Mouse (Mus musculus) MEL (cell line): ENCODE measurements around the gene S100a4. TPM values are rescaled to one million over a fixed set of nuclear protein-coding genes. Genes with fewer than 3 reads are reported as not detected.

Source experiments
- DNase-seq: peaks from one replicate; pipeline ENCODE4 v3.0.0; 2011; ENCODE audit warnings: low read depth, low spot score
- H3K27ac ChIP-seq: 2 replicates; pipeline ENCODE4 v1.5.1; 2012; ENCODE audit warnings: low read depth, mild to moderate bottlenecking, control low read depth, low read length, moderate library complexity; ENCODE audit not compliant: control insufficient read depth
- H3K27me3 ChIP-seq, 2 experiments: fragments of 150-350 bp in 1 of 2; sonication (generic) in 1 of 2; 2 replicates each; pipeline ENCODE4 v1.6.1; 2012; ENCODE audit warnings: low read length in 2 of 2, mild to moderate bottlenecking in 2 of 2, improper control_type of control experiment in 1 of 2, moderate library complexity in 1 of 2; ENCODE audit not compliant: insufficient read depth in 2 of 2, control insufficient read depth in 1 of 2
- H3K36me3 ChIP-seq, 2 experiments: 2 replicates each; pipeline ENCODE4 v1.6.1; 2012 to 2014; ENCODE audit warnings: low read length in 2 of 2, improper control_type of control experiment in 1 of 2, inconsistent platforms in 1 of 2, mild to moderate bottlenecking in 1 of 2; ENCODE audit not compliant: insufficient read depth in 2 of 2, control insufficient read depth in 1 of 2
- H3K4me1 ChIP-seq, 2 experiments: fragments of 150-350 bp in 1 of 2; sonication (generic) in 1 of 2; 2 replicates each; pipeline ENCODE4 v1.6.1; 2012; ENCODE audit warnings: low read length in 2 of 2, improper control_type of control experiment in 1 of 2, mild to moderate bottlenecking in 1 of 2; ENCODE audit not compliant: insufficient read depth in 2 of 2, control insufficient read depth in 1 of 2
- H3K4me3 ChIP-seq, 2 experiments: fragments of 150-350 bp in 1 of 2; sonication (generic) in 1 of 2; 2 replicates each; pipeline ENCODE4 v1.5.1; 2012; ENCODE audit warnings: low read depth in 2 of 2, low read length in 2 of 2, mild to moderate bottlenecking in 2 of 2, moderate library complexity in 2 of 2, control low read depth in 1 of 2, improper control_type of control experiment in 1 of 2; ENCODE audit not compliant: control insufficient read depth in 1 of 2, insufficient read depth in 1 of 2
- H3K79me2 ChIP-seq: 2 replicates; pipeline ENCODE4 v1.6.1; 2012; ENCODE audit warnings: mild to moderate bottlenecking, low read length, moderate library complexity; ENCODE audit not compliant: control insufficient read depth, poor library complexity, insufficient read depth
- H3K9ac ChIP-seq: 2 replicates; pipeline ENCODE4 v1.6.1; 2012; ENCODE audit warnings: low read depth, mild to moderate bottlenecking, control low read depth, low read length, moderate library complexity; ENCODE audit not compliant: control insufficient read depth, poor library complexity, severe bottlenecking
- H3K9me3 ChIP-seq: fragments of 150-350 bp; sonication (generic); replicated peaks from 2 replicates; pipeline ENCODE4 v1.6.1; 2012; ENCODE audit warnings: mild to moderate bottlenecking, low read length, improper control_type of control experiment, moderate library complexity; ENCODE audit not compliant: insufficient read depth
- CHD1 ChIP-seq: IDR thresholded peaks from 2 replicates; pipeline ENCODE4 v1.6.1; 2012; ENCODE audit warnings: low read depth, mild to moderate bottlenecking, inconsistent platforms, low read length, improper control_type of control experiment
- GABPA ChIP-seq: IDR thresholded peaks from 2 replicates; pipeline ENCODE4 v1.6.1; 2012; ENCODE audit warnings: low read depth, mild to moderate bottlenecking, inconsistent platforms, low read length, improper control_type of control experiment, moderate library complexity
- GATA1 ChIP-seq: IDR thresholded peaks from 2 replicates; pipeline ENCODE4 v1.6.1; 2011; ENCODE audit warnings: low read depth, low read length, improper control_type of control experiment
- HCFC1 ChIP-seq: IDR thresholded peaks from 2 replicates; pipeline ENCODE4 v1.6.1; 2012; ENCODE audit warnings: low read depth, mild to moderate bottlenecking, inconsistent platforms, low read length, improper control_type of control experiment, moderate library complexity
- MAFK ChIP-seq: IDR thresholded peaks from 2 replicates; pipeline ENCODE4 v1.6.1; 2011; ENCODE audit warnings: low read depth, mild to moderate bottlenecking, low read length, improper control_type of control experiment, borderline replicate concordance
- MEF2A ChIP-seq: IDR thresholded peaks from 2 replicates; pipeline ENCODE4 v1.6.1; 2014; ENCODE audit warnings: low read depth, mild to moderate bottlenecking, inconsistent platforms, low read length, improper control_type of control experiment; ENCODE audit not compliant: poor library complexity, insufficient replicate concordance, severe bottlenecking; ENCODE audit errors: extremely low read depth
- NELFE ChIP-seq: IDR thresholded peaks from 2 replicates; pipeline ENCODE4 v1.6.1; 2011; ENCODE audit warnings: low read depth, low read length, improper control_type of control experiment
- TCF12 ChIP-seq: IDR thresholded peaks from 2 replicates; pipeline ENCODE4 v1.6.1; 2014; ENCODE audit warnings: low read depth, mild to moderate bottlenecking, inconsistent platforms, low read length, improper control_type of control experiment, moderate library complexity
- UBTF ChIP-seq: IDR thresholded peaks from 2 replicates; pipeline ENCODE4 v1.6.1; 2012; ENCODE audit warnings: low read depth, mild to moderate bottlenecking, inconsistent platforms, low read length, improper control_type of control experiment, moderate library complexity, borderline replicate concordance; ENCODE audit not compliant: insufficient read depth
- USF2 ChIP-seq, 2 experiments: IDR thresholded peaks; 2 replicates each; pipeline ENCODE4 v1.6.1; 2011 to 2012; ENCODE audit warnings: improper control_type of control experiment in 2 of 2, low read length in 2 of 2, borderline replicate concordance in 1 of 2, inconsistent platforms in 1 of 2, low read depth in 1 of 2, mild to moderate bottlenecking in 1 of 2; ENCODE audit not compliant: insufficient read depth in 1 of 2
- ZC3H11A ChIP-seq: IDR thresholded peaks from 2 replicates; pipeline ENCODE4 v1.6.1; 2012; ENCODE audit warnings: low read depth, mild to moderate bottlenecking, inconsistent platforms, low read length, improper control_type of control experiment
- ZKSCAN1 ChIP-seq: IDR thresholded peaks from 2 replicates; pipeline ENCODE4 v1.6.1; 2012; ENCODE audit warnings: low read depth, mild to moderate bottlenecking, inconsistent platforms, low read length, improper control_type of control experiment, moderate library complexity
- polyA plus RNA-seq, 2 experiments: library from polyadenylated mRNA; stranded (reverse) in 1 of 2; unstranded in 1 of 2; fragments of >175 nt in 1 of 2; fragments of >200 nt in 1 of 2; gene quantifications; 2 replicates each; pipeline versions ENCODE4 v1.2.1 to v1.2.4; 2012; ENCODE audit warnings: low replicate concordance in 2 of 2, low read depth in 1 of 2; ENCODE audit not compliant: insufficient read length in 2 of 2, insufficient read depth in 1 of 2, missing spikeins in 1 of 2
- total RNA-seq: library from RNA; depleted of rRNA; stranded (reverse); fragments of 300-350 nt; gene quantifications from 2 replicates; pipeline ENCODE4 v1.2.3, GENCODE M21; 2012

Gene S100a4
- total and polyA plus RNA-seq, 3 experiments: 0.73 to 2.3 TPM; not detected in 1

GRCm38 (mm10) chr3:90631984-90632383 is 28.4 kb downstream of the S100a4 start:
- DNase-seq: no peak

GRCm38 (mm10) chr3:90638511-90639275 is 35.1 kb downstream of the S100a4 start:
- no peaks in the 10 kb centered on the region for H3K79me2 ChIP-seq
- H3K36me3 ChIP-seq: no peaks in the 10 kb centered on the region
- no peaks in the 10 kb centered on the region for H3K4me1 ChIP-seq
- no peak overlapping the region for H3K4me3 ChIP-seq
- H3K9ac ChIP-seq: no peak overlapping the region
- no peak overlapping the region for H3K27ac ChIP-seq
- peaks cover 3 to 4% of the 10 kb centered on the region in 2 experiments; a peak in 1 of 4 replicates for H3K27me3 ChIP-seq
- TF ChIP-seq ZKSCAN1 (no peak), UBTF (no peak), GATA1 (no peak), HCFC1 (no peak), NELFE (no peak)
- TF ChIP-seq, all 39 proteins: peak for 0
- DNase-seq: no peak
- no peaks in the 10 kb centered on the region for H3K9me3 ChIP-seq

More at GRCm38 (mm10) chr3:90631984-90632383, 28.4 kb downstream of the S100a4 start:
- Histone ChIP-seq H3K4me3 (no peak overlapping the region), H3K9me3 (no peaks in the 10 kb centered on the region), H3K27me3 (peaks cover 8 to 10% of the 10 kb centered on the region in 2 experiments), H3K36me3 (no peaks in the 10 kb centered on the region), H3K27ac (no peak overlapping the region), H3K79me2 (no peaks in the 10 kb centered on the region), H3K4me1 (no peaks in the 10 kb centered on the region), H3K9ac (no peak overlapping the region)
- TF ChIP-seq TCF12 (no peak), MEF2A (no peak), CHD1 (no peak), MAFK (no peak), GABPA (no peak), ZC3H11A (no peak), USF2 (IDR thresholded peaks at IDR 0.05; ENCODE audit: borderline replicate concordance in 1 of 2, insufficient read depth in 1 of 2, low read depth in 1 of 2, low read length in 2 of 2) (no peak)
